Mouse (Mus musculus) hindbrain, embryonic 10.5 days (tissue): ENCODE measurements at regions not wholly inside any gene's neighbourhood (a gene's known extent, or its start where the extent isn't known, plus 50 kb on each side); places are given as distances from the start of the nearest gene placed in this dataset.

Source experiments
- DNase-seq: peaks from one replicate; pipeline ENCODE4 v3.0.0-alpha.2; 2017; ENCODE audit warnings: low spot score
- H3K27ac ChIP-seq: fragments of 300-500 bp; sonication (generic); 2 replicates; pipeline ENCODE4 v1.5.1; 2016; ENCODE audit warnings: mild to moderate bottlenecking, moderate library complexity
- H3K27me3 ChIP-seq: fragments of 300-500 bp; sonication (generic); 2 replicates; pipeline ENCODE4 v1.6.1; 2016; ENCODE audit warnings: mild to moderate bottlenecking; ENCODE audit not compliant: poor library complexity, insufficient read depth, severe bottlenecking
- H3K36me3 ChIP-seq: fragments of 300-500 bp; sonication (generic); 2 replicates; pipeline ENCODE4 v1.6.1; 2016; ENCODE audit warnings: mild to moderate bottlenecking, moderate library complexity
- H3K4me1 ChIP-seq: fragments of 300-500 bp; sonication (generic); replicated peaks from 2 replicates; pipeline ENCODE4 v1.6.1; 2016; ENCODE audit warnings: mild to moderate bottlenecking
- H3K4me3 ChIP-seq: fragments of 300-500 bp; sonication (generic); 2 replicates; pipeline ENCODE4 v1.5.1; 2016; ENCODE audit warnings: mild to moderate bottlenecking, moderate library complexity
- H3K9me3 ChIP-seq: fragments of 300-500 bp; sonication (generic); 2 replicates; pipeline ENCODE4 v1.6.1; 2016; ENCODE audit warnings: mild to moderate bottlenecking, moderate library complexity
- WGBS: fragments of 180-500 bp; shearing (Covaris S2); methylation state at CpG from one replicate; pipeline ENCODE4 v1.1.7; 2016; 5-methylcytosine and 5-hydroxymethylcytosine counted together

- Histone ChIP-seq H3K9me3 (no peaks in the 10 kb centered on the region), H3K27me3 (peaks cover 61% of the 10 kb centered on the region), H3K36me3 (no peaks in the 10 kb centered on the region), H3K4me3 (no peak overlapping the region), H3K4me1 (peaks cover 36% of the 10 kb centered on the region), H3K27ac (no peak overlapping the region; the same call in 1 of the 2 replicates)
- WGBS, result 76% methylated on average over 5 of the region's 5 CpGs
- DNase-seq, result no peak
Measured at GRCm38 (mm10) chr19:56131556-56131955, 155.4 kb upstream of the Habp2 start.

GRCm38 (mm10) chr19:56132911-56133562 is 153.9 kb upstream of the Habp2 start:
- WGBS, result 5% methylated on average over 7 of the region's 7 CpGs
- Histone ChIP-seq H3K27me3 (peaks cover 66% of the 10 kb centered on the region), H3K4me3 (no peak overlapping the region), H3K4me1 (peaks cover 36% of the 10 kb centered on the region), H3K9me3 (no peaks in the 10 kb centered on the region), H3K27ac (no peak overlapping the region), H3K36me3 (no peaks in the 10 kb centered on the region)
- DNase-seq, result no peak

- peaks cover 64% of the 10 kb centered on the region for H3K27me3 ChIP-seq
- peak overlapping the region; percentile 40; the same call in 1 of the 2 replicates for H3K27ac ChIP-seq
- H3K4me1 ChIP-seq, result peaks cover 36% of the 10 kb centered on the region
- no peaks in the 10 kb centered on the region for H3K9me3 ChIP-seq
- H3K36me3 ChIP-seq, result no peaks in the 10 kb centered on the region
- WGBS, result 9% methylated on average over 5 of the region's 5 CpGs
- H3K4me3 ChIP-seq, result no peak overlapping the region
- peak; percentile 14 for DNase-seq
Measured at GRCm38 (mm10) chr19:56133565-56133964, 153.4 kb upstream of the Habp2 start.

- WGBS, result 15% methylated on average over 17 of the region's 17 CpGs
- Histone ChIP-seq H3K9me3 (no peaks in the 10 kb centered on the region), H3K27ac (peak overlapping the region; percentile 62; the same call in 1 of the 2 replicates), H3K36me3 (no peaks in the 10 kb centered on the region), H3K27me3 (peaks cover 58% of the 10 kb centered on the region), H3K4me1 (peaks cover 36% of the 10 kb centered on the region), H3K4me3 (no peak overlapping the region)
- DNase-seq, result peak; percentile 80
Measured at GRCm38 (mm10) chr19:56134081-56134818, 152.7 kb upstream of the Habp2 start.

GRCm38 (mm10) chr19:56135306-56135928 is 151.5 kb upstream of the Habp2 start:
- peaks cover 36% of the 10 kb centered on the region for H3K4me1 ChIP-seq
- H3K4me3 ChIP-seq, result no peak overlapping the region
- WGBS, result 87% methylated on average over 7 of the region's 7 CpGs
- peaks cover under 1% of the 10 kb centered on the region; the same call in 1 of the 2 replicates for H3K9me3 ChIP-seq
- H3K36me3 ChIP-seq, result no peaks in the 10 kb centered on the region
- peaks cover 51% of the 10 kb centered on the region for H3K27me3 ChIP-seq
- H3K27ac ChIP-seq, result no peak overlapping the region
- no peak for DNase-seq

GRCm38 (mm10) chr19:56140540-56140939 is 146.4 kb upstream of the Habp2 start:
- H3K4me3 ChIP-seq, result no peak overlapping the region
- H3K27me3 ChIP-seq, result peaks cover 14% of the 10 kb centered on the region
- no peaks in the 10 kb centered on the region for H3K36me3 ChIP-seq
- peaks cover 17% of the 10 kb centered on the region for H3K9me3 ChIP-seq
- no peak for DNase-seq
- 80% methylated on average over 2 of the region's 2 CpGs for WGBS
- H3K4me1 ChIP-seq, result no peaks in the 10 kb centered on the region
- no peak overlapping the region for H3K27ac ChIP-seq

- Histone ChIP-seq H3K27ac (no peak overlapping the region), H3K4me1 (no peaks in the 10 kb centered on the region), H3K9me3 (peaks cover 17% of the 10 kb centered on the region), H3K27me3 (no peaks in the 10 kb centered on the region), H3K36me3 (no peaks in the 10 kb centered on the region), H3K4me3 (no peak overlapping the region)
- WGBS, result 87% methylated on average over 5 of the region's 5 CpGs
- no peak for DNase-seq
Measured at GRCm38 (mm10) chr19:56144221-56144620, 142.7 kb upstream of the Habp2 start.

- Histone ChIP-seq H3K4me3 (no peak overlapping the region), H3K36me3 (no peaks in the 10 kb centered on the region), H3K27ac (no peak overlapping the region), H3K27me3 (0 out of 2 replicates have a peak, but pooled peaks cover 4% of the 10 kb centered on the region), H3K9me3 (no peaks in the 10 kb centered on the region), H3K4me1 (0 out of 2 replicates have a peak, but pooled peaks cover 4% of the 10 kb centered on the region)
- WGBS, result 63% methylated on average over 6 of the region's 6 CpGs
- DNase-seq, result no peak
Measured at GRCm38 (mm10) chr19:56157120-56157519, 129.8 kb upstream of the Habp2 start.

GRCm38 (mm10) chr19:56162156-56162555 is 124.8 kb upstream of the Habp2 start:
- Histone ChIP-seq H3K9me3 (no peaks in the 10 kb centered on the region), H3K27me3 (no peaks in the 10 kb centered on the region), H3K27ac (no peak overlapping the region), H3K4me3 (no peak overlapping the region), H3K36me3 (no peaks in the 10 kb centered on the region), H3K4me1 (0 out of 2 replicates have a peak, but pooled peaks cover 3% of the 10 kb centered on the region)
- 90% methylated on average over 3 of the region's 3 CpGs for WGBS
- DNase-seq, result no peak

GRCm38 (mm10) chr19:56169133-56169997 is 117.6 kb upstream of the Habp2 start:
- peaks cover 3% of the 10 kb centered on the region for H3K4me1 ChIP-seq
- DNase-seq, result no peak
- H3K4me3 ChIP-seq, result no peak overlapping the region
- no peaks in the 10 kb centered on the region for H3K27me3 ChIP-seq
- H3K27ac ChIP-seq, result no peak overlapping the region
- H3K36me3 ChIP-seq, result no peaks in the 10 kb centered on the region
- 82% methylated on average over 5 of the region's 5 CpGs for WGBS
- H3K9me3 ChIP-seq, result peaks cover 7% of the 10 kb centered on the region; the same call in 1 of the 2 replicates

GRCm38 (mm10) chr19:56169998-56170274 is 117.0 kb upstream of the Habp2 start:
- no peak for DNase-seq
- H3K4me1 ChIP-seq, result peaks cover 4% of the 10 kb centered on the region
- H3K27me3 ChIP-seq, result no peaks in the 10 kb centered on the region
- H3K27ac ChIP-seq, result no peak overlapping the region
- 83% methylated on average over 4 of the region's 4 CpGs for WGBS
- H3K9me3 ChIP-seq, result peaks cover 7% of the 10 kb centered on the region; the same call in 1 of the 2 replicates
- H3K4me3 ChIP-seq, result no peak overlapping the region
- no peaks in the 10 kb centered on the region for H3K36me3 ChIP-seq

GRCm38 (mm10) chr19:56172454-56172853 is 114.5 kb upstream of the Habp2 start:
- H3K36me3 ChIP-seq, result no peaks in the 10 kb centered on the region
- H3K4me1 ChIP-seq, result peaks cover 4% of the 10 kb centered on the region
- H3K27ac ChIP-seq, result no peak overlapping the region
- no peaks in the 10 kb centered on the region for H3K27me3 ChIP-seq
- WGBS, result 80% methylated on average over 5 of the region's 5 CpGs
- no peak overlapping the region for H3K4me3 ChIP-seq
- no peak for DNase-seq
- H3K9me3 ChIP-seq, result peaks cover 5% of the 10 kb centered on the region; the same call in 1 of the 2 replicates
